Mouse (Mus musculus): ENCODE measurements at regions not wholly inside any gene's neighbourhood (a gene's known extent, or its start where the extent isn't known, plus 50 kb on each side); places are given as distances from the start of the nearest gene placed in this dataset.

GRCm38 (mm10) chr8:87025946-87026345, 140.9 kb upstream of the N4bp1 start:
- DNase-seq (ENCODE audit: low read depth, low spot score): no peak

GRCm38 (mm10) chr8:87019795-87020194, 134.7 kb upstream of the N4bp1 start:
- no peak for DNase-seq (ENCODE audit: low read depth, low spot score)

GRCm38 (mm10) chr8:86975546-86975945, 90.5 kb upstream of the N4bp1 start:
- DNase-seq (ENCODE audit: low read depth, low spot score): no peak

GRCm38 (mm10) chr8:86971736-86972135, 86.7 kb upstream of the N4bp1 start:
- DNase-seq (ENCODE audit: low read depth, low spot score): no peak

- no peak for DNase-seq (ENCODE audit: low read depth, low spot score)
These were observed 84.0 kb upstream of the N4bp1 start for GRCm38 (mm10) chr8:86969051-86969450.

GRCm38 (mm10) chr8:86967891-86968311, 82.8 kb upstream of the N4bp1 start:
- no peak for DNase-seq (ENCODE audit: low read depth, low spot score)

- DNase-seq (ENCODE audit: low read depth, low spot score): no peak
These were observed 76.4 kb upstream of the N4bp1 start for GRCm38 (mm10) chr8:86961218-86962195.
